Mouse (Mus musculus): ENCODE measurements around the gene Gm20604.

Gm20604 gene

DNA sequence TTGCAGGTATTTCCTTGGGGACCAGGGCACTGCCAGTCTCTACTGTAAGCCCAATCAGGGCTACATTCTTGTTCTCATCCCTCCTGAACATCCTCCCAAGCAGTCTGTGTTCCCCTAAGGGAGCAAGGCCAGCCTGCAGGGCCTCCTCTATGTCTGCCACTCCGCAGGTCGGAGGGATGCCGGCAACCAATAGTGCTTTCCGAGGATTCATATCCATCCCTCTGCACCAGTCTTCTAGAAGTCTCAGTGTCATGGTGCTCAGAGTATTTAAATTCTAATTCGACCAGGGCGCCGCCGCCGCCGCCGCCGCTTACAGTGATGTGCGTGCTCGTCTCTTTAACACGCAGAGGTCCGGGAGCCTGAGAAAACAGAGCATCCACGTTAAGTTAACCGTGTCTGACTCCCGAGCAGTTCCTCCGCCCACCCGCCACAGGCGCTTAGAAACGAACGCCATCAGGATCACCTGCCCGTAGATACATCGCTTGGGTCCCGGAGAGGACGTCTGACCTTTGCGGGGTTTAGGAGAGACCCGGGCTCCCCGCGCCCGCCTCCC lies 15.4 kb downstream of the Gm20604 start:
- in situ Hi-C loops (cut with MseI, MboI) = no loop called here

DNA sequence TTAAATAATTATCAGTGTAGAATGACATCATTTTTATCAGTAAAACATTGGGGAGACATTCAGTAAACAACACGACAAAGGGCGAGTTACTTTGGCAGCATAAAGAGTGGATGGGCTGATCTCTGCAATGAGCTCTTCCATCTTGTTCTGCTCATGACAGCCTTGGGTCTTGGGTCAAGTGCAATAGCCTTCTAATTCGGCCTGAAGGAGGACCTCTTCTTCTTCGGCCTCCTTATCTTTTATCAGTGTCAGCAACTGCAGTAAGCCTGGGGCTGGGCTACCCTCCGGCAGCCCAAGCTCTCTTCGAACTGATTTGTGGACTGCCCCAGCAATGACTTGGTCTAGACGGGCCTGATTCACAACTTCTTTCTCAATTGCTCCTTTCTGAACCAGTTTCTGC lies 16.4 kb downstream of the Gm20604 start:
- in situ Hi-C loops (cut with MseI, MboI) = no loop called here

GRCm38 (mm10) chr12:102740285-102740684 lies 18.2 kb downstream of the Gm20604 start:
- in situ Hi-C loops (cut with MseI, MboI) = no loop called here

DNA sequence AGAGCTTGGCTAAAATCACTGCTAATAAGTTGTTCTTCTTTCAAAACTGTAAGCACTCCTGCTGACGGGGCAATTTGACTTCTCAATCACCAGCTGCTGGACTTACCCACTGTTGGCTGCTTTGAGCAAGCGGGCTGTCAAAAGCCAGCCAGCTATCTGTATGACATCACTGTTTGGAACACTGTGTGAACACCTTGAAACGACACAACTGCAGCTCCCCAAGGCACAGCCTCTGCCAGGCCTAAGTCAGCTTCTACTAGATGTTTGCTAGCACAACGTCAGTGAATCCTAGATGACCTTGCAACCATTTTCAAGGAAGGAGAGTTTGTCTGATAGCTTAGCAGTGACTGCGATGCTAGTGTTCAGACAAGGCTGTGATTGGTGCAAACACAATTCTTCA lies 19.4 kb downstream of the Gm20604 start:
- in situ Hi-C loops (cut with MseI, MboI) = no loop called here

- in situ Hi-C loops (cut with MseI, MboI) = no loop called here
Observed at GRCm38 (mm10) chr12:102733381-102733780, 25.1 kb downstream of the Gm20604 start.

DNA sequence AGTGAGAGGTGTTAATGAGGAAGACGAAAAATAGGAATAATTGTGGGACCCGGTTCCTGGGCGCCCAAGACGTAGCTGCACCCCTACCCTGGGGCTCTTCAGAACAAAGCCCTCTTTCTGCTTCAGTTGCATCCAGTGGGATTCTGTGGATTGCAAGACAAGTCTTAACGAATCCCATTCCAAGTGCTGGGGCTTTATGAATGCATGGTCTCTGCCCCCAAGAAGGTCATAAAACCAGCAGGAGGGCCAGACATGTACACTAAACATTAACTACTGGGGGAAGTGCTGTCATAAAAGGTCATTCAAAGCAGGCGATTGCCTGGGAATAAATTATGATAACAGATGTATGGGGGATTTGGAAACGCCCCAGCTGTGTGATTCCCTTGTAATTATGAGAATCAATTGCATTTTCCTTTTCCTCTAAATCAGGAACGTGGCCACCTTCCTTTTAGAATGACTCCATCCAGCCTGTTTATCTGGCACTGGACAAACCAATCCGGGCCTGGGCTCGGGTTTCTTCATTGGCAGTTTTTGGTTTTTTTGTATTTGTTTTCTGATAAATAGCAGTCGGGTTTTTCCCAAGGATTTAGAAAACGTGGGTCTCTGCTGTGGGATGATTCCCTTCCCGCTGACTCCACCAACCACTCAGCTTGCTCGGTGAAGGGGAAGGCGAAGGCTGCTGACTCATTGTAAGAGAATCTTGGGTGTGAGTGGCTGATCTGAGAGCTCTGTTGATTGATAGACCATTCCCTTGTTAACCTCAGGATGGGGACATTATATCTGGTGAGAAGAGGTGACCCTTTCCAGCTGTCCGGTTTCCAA lies 27.5 kb downstream of the Gm20604 start:
- in situ Hi-C loops (cut with MseI, MboI) = no loop called here

GRCm38 (mm10) chr12:102729855-102730797 lies 28.3 kb downstream of the Gm20604 start:
- in situ Hi-C loops (cut with MseI, MboI) = loop anchor here (10.0 kb wide), 2 partner anchors 155 to 205 kb away; no protein-coding TSS in a partner anchor

DNA sequence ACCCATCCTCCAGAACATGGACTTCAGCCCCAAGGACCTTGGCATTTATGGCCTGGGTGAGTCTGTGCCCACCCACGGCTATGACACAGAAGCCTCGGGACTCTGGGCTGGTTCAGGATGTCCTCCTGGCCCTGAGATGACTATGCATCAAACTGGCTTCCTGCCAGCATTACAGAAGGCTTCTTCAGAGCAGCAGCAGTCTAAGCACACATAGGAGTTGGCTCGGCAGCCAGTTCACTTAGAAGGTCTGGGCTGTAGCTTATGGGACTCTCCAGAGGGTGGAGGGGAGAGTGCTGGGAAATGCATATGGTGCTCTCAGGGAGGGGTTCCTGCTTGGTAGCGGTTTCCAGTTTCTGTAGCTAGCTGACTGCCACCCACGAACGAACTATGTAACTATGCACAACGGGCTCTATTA lies 32.7 kb downstream of the Gm20604 start:
- in situ Hi-C loops (cut with MseI, MboI) = loop anchor here (10.0 kb wide), 2 partner anchors 151 to 201 kb away; no protein-coding TSS in a partner anchor

- in situ Hi-C loops (cut with MseI, MboI) = loop anchor here (10.0 kb wide), 2 partner anchors 150 to 200 kb away; no protein-coding TSS in a partner anchor
Observed at GRCm38 (mm10) chr12:102725146-102725545, 33.3 kb downstream of the Gm20604 start.

DNA sequence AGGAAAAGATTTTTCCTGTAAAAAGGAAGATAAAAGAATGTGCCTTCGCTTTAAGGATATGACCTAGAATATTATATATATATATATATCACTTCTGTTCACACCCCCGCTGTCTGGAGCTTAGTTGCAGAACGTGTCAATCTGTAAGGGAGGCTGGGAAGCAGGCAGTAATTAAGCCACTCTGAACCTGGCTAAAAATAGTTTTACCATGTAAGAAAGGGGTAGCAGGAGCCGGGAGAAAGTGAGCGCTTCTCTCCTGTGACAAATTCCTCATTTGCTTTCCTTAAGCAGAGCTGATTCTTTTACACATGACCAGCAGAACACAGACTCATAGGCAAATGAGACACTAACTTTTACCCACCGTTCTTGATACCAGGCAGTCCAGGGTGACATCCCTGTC lies 34.6 kb downstream of the Gm20604 start:
- in situ Hi-C loops (cut with MseI, MboI) = loop anchor here (10.0 to 25.0 kb wide), 3 partner anchors 149 to 212 kb away; no protein-coding TSS in a partner anchor

GRCm38 (mm10) chr12:102722966-102723365 lies 35.5 kb downstream of the Gm20604 start:
- in situ Hi-C loops (cut with MseI, MboI) = loop anchor here (10.0 to 25.0 kb wide), 3 partner anchors 148 to 211 kb away; no protein-coding TSS in a partner anchor

DNA sequence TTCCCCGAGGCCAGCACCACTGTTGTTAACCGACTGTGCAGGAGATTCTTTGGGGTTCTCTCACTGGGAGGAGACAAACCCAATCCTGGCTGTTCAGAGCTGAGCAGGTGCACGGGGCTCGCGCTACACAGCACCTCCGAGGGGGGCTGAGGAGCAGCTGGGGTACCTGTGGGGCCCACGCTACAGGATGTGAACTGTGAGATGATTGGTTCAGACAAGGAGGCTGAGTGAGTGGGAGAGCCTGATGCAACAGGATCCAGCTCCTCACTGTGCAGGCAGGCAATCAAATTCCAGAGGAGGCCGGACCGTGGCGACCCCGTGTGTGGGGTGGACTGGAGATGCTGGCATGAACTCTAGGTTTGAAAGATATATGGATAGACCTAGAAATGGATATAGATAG lies 36.0 kb downstream of the Gm20604 start:
- in situ Hi-C loops (cut with MseI, MboI) = loop anchor here (10.0 to 25.0 kb wide), 3 partner anchors 148 to 210 kb away; no protein-coding TSS in a partner anchor

DNA sequence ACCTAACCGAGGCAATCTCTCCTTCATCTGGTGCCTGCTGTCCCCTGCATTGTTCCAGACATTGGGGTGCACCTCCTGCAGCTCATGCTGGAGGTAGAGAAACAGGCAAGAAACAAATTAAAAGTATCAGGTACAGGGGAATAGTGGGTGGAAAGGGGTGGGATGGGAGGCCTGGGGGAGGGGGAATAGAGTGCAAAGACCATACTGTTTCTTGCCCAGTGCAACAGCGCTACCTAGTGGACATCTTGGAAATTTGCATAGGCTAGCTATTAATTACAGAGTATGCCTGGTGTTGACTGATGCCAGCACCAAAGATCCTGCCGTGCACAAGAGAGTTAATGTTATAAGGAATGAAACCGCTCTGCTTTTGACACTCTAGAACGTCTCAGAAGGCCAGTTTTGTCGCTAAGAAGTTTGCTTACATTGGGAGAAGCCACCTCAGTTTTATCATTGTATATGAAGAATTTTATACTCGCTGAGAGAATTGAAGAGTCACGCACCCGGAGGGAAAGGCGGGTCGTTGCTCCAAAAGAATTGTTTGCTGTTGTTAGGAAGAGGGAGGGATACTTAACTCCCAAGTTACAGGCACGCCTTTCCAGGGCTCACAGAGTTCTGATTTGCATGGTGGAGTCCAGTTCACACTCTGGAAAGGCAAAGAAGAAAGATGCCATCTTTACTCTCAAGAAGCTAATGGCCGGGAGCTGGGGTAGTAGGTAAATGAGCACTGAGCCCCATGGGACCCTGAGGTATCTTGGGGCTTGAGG lies 38.7 kb downstream of the Gm20604 start:
- in situ Hi-C loops (cut with MseI, MboI) = loop anchor here (10.0 to 25.0 kb wide), 3 partner anchors 145 to 207 kb away; no protein-coding TSS in a partner anchor

DNA sequence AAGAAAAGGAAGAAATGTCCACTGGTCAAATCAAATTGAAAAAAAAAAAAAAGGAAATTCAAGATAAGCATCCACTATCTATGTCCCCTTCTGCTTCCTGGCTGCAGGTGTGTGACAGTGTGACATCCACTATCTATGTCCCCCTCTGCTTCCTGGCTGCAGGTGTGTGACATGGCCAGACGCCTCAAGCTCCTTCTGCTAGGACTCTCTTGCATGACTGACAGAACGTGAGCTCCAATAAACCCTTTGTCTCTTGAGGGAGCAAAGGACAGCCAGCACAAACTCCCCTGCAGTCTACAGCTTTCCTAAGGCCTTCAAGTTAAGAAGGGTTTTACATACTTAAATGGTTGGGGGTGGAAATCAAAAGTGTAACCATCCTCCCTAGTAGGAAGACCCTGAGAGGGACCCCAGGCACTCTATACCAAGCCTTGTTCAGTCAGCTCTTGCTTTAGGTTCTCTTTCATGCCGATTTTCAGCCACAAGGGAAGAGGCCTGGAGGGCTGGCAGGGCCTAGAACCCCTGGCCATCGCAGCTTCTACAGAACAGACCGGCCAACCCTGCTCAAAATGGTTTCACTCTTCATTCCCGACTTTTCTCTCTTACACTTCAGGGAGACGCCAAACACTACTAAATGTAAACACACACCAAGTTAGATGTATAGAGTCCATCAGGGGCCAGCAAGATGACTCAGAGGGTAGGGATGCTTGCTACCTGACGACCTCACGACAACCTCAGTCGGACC lies 43.6 kb downstream of the Gm20604 start:
- in situ Hi-C loops (cut with MseI, MboI) = loop anchor here in 1 of 2 experiments (25.0 kb wide), 1 partner anchor 203 kb away; no protein-coding TSS in a partner anchor

DNA sequence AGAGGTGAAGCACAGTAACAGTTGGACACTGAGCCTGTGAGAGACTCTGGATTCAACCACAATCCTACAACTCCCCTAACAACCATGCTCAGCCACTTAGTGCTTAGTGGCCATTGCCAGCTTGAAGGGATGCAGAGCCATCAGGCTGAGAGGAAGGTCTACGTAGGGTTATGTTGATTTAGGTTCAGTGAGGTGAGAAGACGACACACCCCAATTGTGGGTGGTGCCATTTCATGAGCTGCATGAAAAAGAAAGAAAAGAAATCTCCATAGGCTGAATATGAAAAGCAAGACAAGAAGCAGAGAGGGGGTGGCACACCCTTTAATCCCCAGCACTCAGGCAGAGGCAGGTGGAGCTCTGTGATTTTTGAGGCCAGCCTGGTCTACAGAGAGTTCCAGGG lies 44.4 kb downstream of the Gm20604 start:
- in situ Hi-C loops (cut with MseI, MboI) = loop anchor here in 1 of 2 experiments (25.0 kb wide), 1 partner anchor 202 kb away; no protein-coding TSS in a partner anchor

- in situ Hi-C loops (cut with MseI, MboI) = loop anchor here in 1 of 2 experiments (25.0 kb wide), 1 partner anchor 201 kb away; no protein-coding TSS in a partner anchor
Observed at GRCm38 (mm10) chr12:102713153-102713865, 45.2 kb downstream of the Gm20604 start.

- in situ Hi-C loops (cut with MseI, MboI) = loop anchor here in 1 of 2 experiments (25.0 kb wide), 1 partner anchor 199 kb away; no protein-coding TSS in a partner anchor
Observed at GRCm38 (mm10) chr12:102710851-102711375, 47.6 kb downstream of the Gm20604 start.

DNA sequence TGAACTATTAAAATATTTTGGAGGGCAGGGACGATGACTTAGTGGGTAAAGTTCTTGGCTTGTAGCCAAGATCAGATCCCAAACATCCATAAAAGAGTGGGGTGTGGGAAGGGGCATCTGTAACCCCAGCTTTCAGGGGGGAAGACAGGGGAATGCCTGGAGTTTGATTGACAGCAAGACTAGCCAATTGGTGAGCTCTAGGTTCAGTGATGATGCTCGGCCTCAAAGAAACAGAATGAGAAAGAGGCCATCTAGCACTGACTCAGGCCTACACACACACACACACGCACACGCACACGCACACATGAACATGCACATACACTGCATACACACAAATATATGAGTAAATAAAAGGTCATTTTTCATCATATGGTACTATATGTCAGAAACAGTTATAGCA lies 48.6 kb downstream of the Gm20604 start:
- in situ Hi-C loops (cut with MseI, MboI) = loop anchor here in 1 of 2 experiments (25.0 kb wide), 1 partner anchor 198 kb away; no protein-coding TSS in a partner anchor

GRCm38 (mm10) chr12:102708220-102708619 lies 50.3 kb downstream of the Gm20604 start:
- in situ Hi-C loops (cut with MseI, MboI) = loop anchor here in 1 of 2 experiments (25.0 kb wide), 1 partner anchor 196 kb away; no protein-coding TSS in a partner anchor
